In the genomic region with DNA sequence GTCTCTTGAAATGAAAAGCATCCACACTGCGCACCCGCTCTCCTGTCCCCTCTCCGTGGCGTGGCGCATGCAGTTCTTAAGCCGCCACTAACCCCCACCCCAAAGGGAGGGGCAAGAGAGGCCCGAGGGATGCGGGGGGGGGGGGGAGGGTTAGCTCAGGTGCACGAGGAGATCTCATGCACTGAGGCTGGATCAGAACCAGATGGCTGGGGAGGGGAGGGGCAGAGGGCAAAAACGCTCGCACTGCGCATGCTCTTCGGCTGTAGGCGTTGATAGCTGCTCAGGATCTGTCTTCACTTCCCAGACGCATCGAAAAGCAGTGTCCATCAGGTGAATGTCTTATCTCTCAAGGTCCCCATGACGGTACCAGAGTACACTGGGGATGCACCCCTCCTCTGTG, we compare ENCODE assay signal across 18 mouse cellular contexts. TPM values are rescaled to one million over a fixed set of nuclear protein-coding genes. Genes with fewer than 3 reads are reported as not detected.
DNase-seq lines count a peak whose midpoint lies in the region; ATAC-seq lines count a peak whose summit lies in the region.
"Had no signal": no experiment of that assay in that cellular context is flagged by ENCODE, and none has a peak within 500 bp of the region (broad histone marks: within the 10 kb centered on the region; RNA-seq: fewer than 3 reads in every experiment).

A gene (plus strand): TSS at position 195 of the 400 bp plus-strand sequence.

- no peak for ATAC-seq in heart, embryonic 14.5 days (ENCODE audit: insufficient number of reproducible peaks, insufficient read depth, low FRiP score, low read depth)
- ATAC-seq in liver, embryonic 12.5 days = no peak
- ATAC-seq: intestine, postnatal 0 days had no signal

- no peaks in the 10 kb centered on the region for H3K4me1 ChIP-seq in heart, embryonic 14.5 days (ENCODE audit: control insufficient read depth in 2 of 2, insufficient read depth in 2 of 2, low read length in 2 of 2)
- no peaks in the 10 kb centered on the region for H3K4me1 ChIP-seq in liver, embryonic 12.5 days
- 0 out of 2 replicates have a peak, but pooled peaks cover 3% of the 10 kb centered on the region for H3K4me1 ChIP-seq in limb, embryonic 10.5 days
- H3K4me1 ChIP-seq: neural tube, embryonic 15.5 days had no signal

- no peak for DNase-seq in heart, postnatal 10 days
- no peak for DNase-seq in liver
- peak; percentile 82 for DNase-seq in ZHBTc4 (ENCODE audit: low read depth, low spot score)
- DNase-seq in limb, embryonic 10.5 days (ENCODE audit: low spot score) = no peak
- DNase-seq in kidney, adult 11 months = no peak
- DNase-seq in adrenal gland, postnatal 36 days = no peak
- DNase-seq: cerebellum, adult 18-20 months; gastrocnemius, postnatal 25 days; kidney, postnatal 25 days; layer of hippocampus, postnatal 36 days; lung, postnatal 36 days had no signal

- intact Hi-C loops in heart, postnatal 10 days (cut with DNase I) = no loop called here

- no peak within 1 kb of the TSS for H3K4me3 ChIP-seq in heart, embryonic 14.5 days (ENCODE audit: control insufficient read depth in 1 of 2, insufficient read depth in 1 of 2, low read depth in 1 of 2, low read length in 2 of 2)
- no peak within 1 kb of the TSS for H3K4me3 ChIP-seq in liver, embryonic 12.5 days
- H3K4me3 ChIP-seq in limb, embryonic 10.5 days = peak within 1 kb of the TSS; percentile 15; the same call in 1 of the 2 replicates
- H3K4me3 ChIP-seq: neural tube, embryonic 15.5 days had no signal

- no peaks in the 10 kb centered on the region for H3K9me3 ChIP-seq in heart, embryonic 14.5 days (ENCODE audit: control insufficient read depth, low read length)
- no peaks in the 10 kb centered on the region for H3K9me3 ChIP-seq in liver, embryonic 12.5 days (replicated peaks)
- H3K9me3 ChIP-seq in limb, embryonic 10.5 days (replicated peaks) = no peaks in the 10 kb centered on the region
- H3K9me3 ChIP-seq: neural tube, embryonic 15.5 days had no signal

- no peaks in the 10 kb centered on the region for H3K36me3 ChIP-seq in heart, embryonic 14.5 days (ENCODE audit: control insufficient read depth, insufficient read depth, low read length)
- H3K36me3 ChIP-seq in liver, embryonic 12.5 days = no peaks in the 10 kb centered on the region
- H3K36me3 ChIP-seq in limb, embryonic 10.5 days = no peaks in the 10 kb centered on the region
- H3K36me3 ChIP-seq: neural tube, embryonic 15.5 days had no signal

- peak within 1 kb of the TSS; percentile 37; the same call in 1 of the 2 replicates for H3K4me2 ChIP-seq in heart, embryonic 14.5 days (ENCODE audit: low read length)
- H3K4me2 ChIP-seq in liver, embryonic 12.5 days = 0 out of 2 replicates have a peak within 1 kb of the TSS, but pooled peaks have one; percentile 14
- H3K4me2 ChIP-seq: neural tube, embryonic 15.5 days had no signal

- 41% methylated on average over 17 of the region's 17 CpGs for WGBS in heart, embryonic 14.5 days
- 65% methylated on average over 17 of the region's 17 CpGs for WGBS in liver, embryonic 12.5 days (ENCODE audit: insufficient replicate concordance)
- 64% methylated on average over 17 of the region's 17 CpGs for WGBS in limb, embryonic 10.5 days

- no peak within 1 kb of the TSS for H3K9ac ChIP-seq in heart, embryonic 14.5 days (ENCODE audit: low read length)
- no peak within 1 kb of the TSS for H3K9ac ChIP-seq in liver, embryonic 12.5 days
- H3K9ac ChIP-seq: neural tube, embryonic 15.5 days had no signal

- H3K27ac ChIP-seq in heart, embryonic 14.5 days (replicated peaks in 1 of 2; ENCODE audit: control insufficient read depth in 1 of 2, insufficient read depth in 1 of 2, low read depth in 2 of 2, low read length in 2 of 2) = no peak within 1 kb of the TSS
- no peak within 1 kb of the TSS for H3K27ac ChIP-seq in liver, embryonic 12.5 days
- H3K27ac ChIP-seq in limb, embryonic 10.5 days = no peak within 1 kb of the TSS
- H3K27ac ChIP-seq: neural tube, embryonic 15.5 days had no signal

- no peaks in the 10 kb centered on the region; the same call in 1 of the 2 replicates for H3K27me3 ChIP-seq in heart, embryonic 14.5 days (ENCODE audit: control insufficient read depth, insufficient read depth, low read length)
- peaks cover 12% of the 10 kb centered on the region for H3K27me3 ChIP-seq in liver, embryonic 12.5 days (replicated peaks)
- no peaks in the 10 kb centered on the region for H3K27me3 ChIP-seq in limb, embryonic 10.5 days (ENCODE audit: low read depth, poor library complexity, severe bottlenecking)
- H3K27me3 ChIP-seq: CH12.LX; neural tube, embryonic 15.5 days had no signal

RNA-seq across cellular contexts. Expression of the gene that starts here (rescaled TPM):
- polyA plus RNA-seq in heart, embryonic 14.5 days (2014; fragmentation: Nextera tagmentation; extraction: Ambion mirVana) = 0.30 TPM in 1 of 2 replicates, not detected in the other
- not detected for total RNA-seq in heart, postnatal 10 days (2021)
- polyA plus RNA-seq in liver, embryonic 12.5 days (2016; fragmentation: Nextera tagmentation; extraction: Ambion mirVana) = 2.2 and 3.1 TPM in 2 replicates
- 0.29 and 0.64 TPM in 2 replicates for polyA plus RNA-seq in limb, embryonic 10.5 days (2016; fragmentation: Nextera tagmentation; extraction: Ambion mirVana)
- total RNA-seq in adrenal gland, postnatal 36 days (2021) = not detected
- total RNA-seq: CH12.LX; gastrocnemius, postnatal 25 days; midbrain, postnatal 0 days had no signal
- polyA plus RNA-seq: liver, adult 2 months had no signal
